Comparison of ENCODE assay signal across 7 mouse cellular contexts in the genomic region with DNA sequence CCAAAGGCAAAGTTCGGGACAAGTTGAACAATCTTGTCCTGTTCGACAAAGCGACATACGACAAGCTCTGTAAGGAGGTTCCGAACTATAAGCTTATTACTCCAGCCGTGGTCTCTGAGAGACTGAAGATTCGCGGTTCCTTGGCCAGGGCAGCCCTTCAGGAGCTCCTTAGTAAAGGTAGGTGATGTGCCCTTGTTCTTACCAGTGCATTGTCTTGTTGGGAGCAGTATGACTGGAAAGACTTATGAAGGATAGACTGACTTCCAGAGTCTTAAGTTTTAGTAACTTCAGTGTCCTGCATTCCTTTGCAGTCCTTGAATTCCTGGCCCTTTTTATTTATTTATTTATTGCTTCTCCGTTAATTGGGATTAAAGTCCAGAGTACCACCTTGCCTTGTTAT. TPM values are rescaled to one million over a fixed set of nuclear protein-coding genes. Genes with fewer than 3 reads are reported as not detected.
DNase-seq lines count a peak whose midpoint lies in the region; ATAC-seq and TF ChIP-seq lines count a peak whose summit lies in the region.
"Not testable (repeated sequence)": the region's sequence is repeated elsewhere in the genome, so short reads cannot be mapped to it uniquely, and the experiment has no call there.

No protein-coding gene starts in this region.

- H3K4me2 ChIP-seq in embryonic facial prominence, embryonic 11.5 days (ENCODE audit: low read depth, low read length), result peak overlapping the region; percentile 57
- peak overlapping the region; percentile 68 for H3K4me2 ChIP-seq in forebrain, embryonic 15.5 days (replicated peaks)
- peak overlapping the region; percentile 75 for H3K4me2 ChIP-seq in heart, postnatal 0 days (ENCODE audit: low read depth, low read length)
- peak overlapping the region; percentile 67 for H3K4me2 ChIP-seq in intestine, postnatal 0 days (replicated peaks; ENCODE audit: low read depth)
- H3K4me2 ChIP-seq in limb, embryonic 15.5 days, result peak overlapping the region; percentile 62
- peak overlapping the region; percentile 56; the same call in 1 of the 2 replicates for H3K4me2 ChIP-seq in lung, postnatal 0 days (replicated peaks; ENCODE audit: low read depth, low read length)
- H3K4me2 ChIP-seq in neural tube, embryonic 11.5 days (ENCODE audit: low read depth), result peak overlapping the region; percentile 38

- not testable (repeated sequence) for H3K4me1 ChIP-seq in embryonic facial prominence, embryonic 11.5 days (ENCODE audit: control insufficient read depth, insufficient read depth, low read length); intestine, postnatal 0 days (replicated peaks; ENCODE audit: control insufficient read depth, insufficient read depth, low read length); lung, postnatal 0 days (ENCODE audit: insufficient read depth, low read depth, low read length); neural tube, embryonic 11.5 days (ENCODE audit: control insufficient read depth, insufficient read depth, low read length)
- peaks cover 26% of the 10 kb centered on the region for H3K4me1 ChIP-seq in forebrain, embryonic 15.5 days
- H3K4me1 ChIP-seq in heart, postnatal 0 days (ENCODE audit: control insufficient read depth, insufficient read depth), result peaks cover 18% of the 10 kb centered on the region
- peaks cover 10% of the 10 kb centered on the region; the same call in 1 of the 2 replicates for H3K4me1 ChIP-seq in limb, embryonic 15.5 days

- H3K27me3 ChIP-seq in embryonic facial prominence, embryonic 11.5 days (ENCODE audit: control insufficient read depth, insufficient read depth, low read length); forebrain, embryonic 15.5 days; heart, postnatal 0 days (ENCODE audit: control insufficient read depth, insufficient read depth, low read length); intestine, postnatal 0 days (replicated peaks; ENCODE audit: control insufficient read depth, insufficient read depth, low read length); limb, embryonic 15.5 days; lung, postnatal 0 days (replicated peaks; ENCODE audit: insufficient read depth, low read length); neural tube, embryonic 11.5 days (ENCODE audit: control insufficient read depth, insufficient read depth, low read length): not testable (repeated sequence)

- not testable (repeated sequence) for H3K36me3 ChIP-seq in embryonic facial prominence, embryonic 11.5 days (replicated peaks; ENCODE audit: control insufficient read depth, insufficient read depth, low read depth, low read length)
- H3K36me3 ChIP-seq in forebrain, embryonic 15.5 days, result peaks cover 68% of the 10 kb centered on the region
- peaks cover 58% of the 10 kb centered on the region for H3K36me3 ChIP-seq in heart, postnatal 0 days (replicated peaks; ENCODE audit: control insufficient read depth, insufficient read depth, low read length)
- H3K36me3 ChIP-seq in intestine, postnatal 0 days (ENCODE audit: control insufficient read depth, insufficient read depth), result peaks cover 52% of the 10 kb centered on the region
- H3K36me3 ChIP-seq in limb, embryonic 15.5 days, result peaks cover 70% of the 10 kb centered on the region
- peaks cover 19% of the 10 kb centered on the region for H3K36me3 ChIP-seq in lung, postnatal 0 days (ENCODE audit: insufficient read depth, low read length)
- H3K36me3 ChIP-seq in neural tube, embryonic 11.5 days (ENCODE audit: control insufficient read depth, insufficient read depth, low read length), result peaks cover 13% of the 10 kb centered on the region

- H3K9me3 ChIP-seq in embryonic facial prominence, embryonic 11.5 days (replicated peaks; ENCODE audit: control insufficient read depth, low read length); forebrain, embryonic 15.5 days; heart, postnatal 0 days (replicated peaks; ENCODE audit: control insufficient read depth, low read length); intestine, postnatal 0 days (ENCODE audit: control insufficient read depth); limb, embryonic 15.5 days; lung, postnatal 0 days (ENCODE audit: low read length); neural tube, embryonic 11.5 days (ENCODE audit: control insufficient read depth, low read length): not testable (repeated sequence)

- DNase-seq in embryonic facial prominence, embryonic 11.5 days (ENCODE audit: low spot score); heart, postnatal 0 days (ENCODE audit: low spot score); lung, postnatal 0 days (ENCODE audit: low spot score); neural tube, embryonic 11.5 days (ENCODE audit: low spot score): not testable (repeated sequence)

- H3K27ac ChIP-seq in embryonic facial prominence, embryonic 11.5 days (replicated peaks; ENCODE audit: low read depth, low read length); forebrain, embryonic 15.5 days (replicated peaks); heart, postnatal 0 days (ENCODE audit: low read depth); intestine, postnatal 0 days (ENCODE audit: low read depth, low read length); limb, embryonic 15.5 days; lung, postnatal 0 days (ENCODE audit: low read length); neural tube, embryonic 11.5 days (ENCODE audit: low read depth, low read length): not testable (repeated sequence)

- TF ChIP-seq EP300 in heart, postnatal 0 days (IDR thresholded peaks at IDR 0.05; ENCODE audit: low read depth); lung, postnatal 0 days (IDR thresholded peaks at IDR 0.05): not testable (repeated sequence)

- WGBS in embryonic facial prominence, embryonic 11.5 days, result 80% methylated on average over 9 of the region's 9 CpGs
- WGBS in forebrain, embryonic 15.5 days, result 80% methylated on average over 9 of the region's 9 CpGs
- WGBS in heart, postnatal 0 days, result 75% methylated on average over 9 of the region's 9 CpGs
- WGBS in intestine, postnatal 0 days, result 73% methylated on average over 9 of the region's 9 CpGs
- WGBS in limb, embryonic 15.5 days, result 77% methylated on average over 9 of the region's 9 CpGs
- WGBS in lung, postnatal 0 days, result 76% methylated on average over 9 of the region's 9 CpGs
- WGBS in neural tube, embryonic 11.5 days, result 83% methylated on average over 9 of the region's 9 CpGs

- not testable (repeated sequence) for H3K9ac ChIP-seq in embryonic facial prominence, embryonic 11.5 days (replicated peaks; ENCODE audit: low read length); forebrain, embryonic 15.5 days (replicated peaks); heart, postnatal 0 days (replicated peaks; ENCODE audit: low read depth, low read length); limb, embryonic 15.5 days
- peak overlapping the region; percentile 71; the same call in 1 of the 2 replicates for H3K9ac ChIP-seq in intestine, postnatal 0 days (ENCODE audit: low read depth, low read length)
- H3K9ac ChIP-seq in lung, postnatal 0 days (replicated peaks; ENCODE audit: low read depth), result peak overlapping the region; percentile 89; the same call in 1 of the 2 replicates
- H3K9ac ChIP-seq in neural tube, embryonic 11.5 days (ENCODE audit: low read length), result 0 out of 2 replicates have a peak overlapping the region, but pooled peaks have one; percentile 88

- TF ChIP-seq CTCF in heart, postnatal 0 days (IDR thresholded peaks at IDR 0.05; ENCODE audit: low read depth); intestine, postnatal 0 days (IDR thresholded peaks at IDR 0.05; ENCODE audit: low read depth); lung, postnatal 0 days (IDR thresholded peaks at IDR 0.05): not testable (repeated sequence)

- H3K4me3 ChIP-seq in embryonic facial prominence, embryonic 11.5 days (ENCODE audit: low read depth, low read length), result peak overlapping the region; percentile 88
- peak overlapping the region; percentile 83 for H3K4me3 ChIP-seq in forebrain, embryonic 15.5 days
- peak overlapping the region; percentile 77 for H3K4me3 ChIP-seq in heart, postnatal 0 days (ENCODE audit: low read depth, low read length)
- peak overlapping the region; percentile 87; the same call in 1 of the 2 replicates for H3K4me3 ChIP-seq in intestine, postnatal 0 days (ENCODE audit: low read depth, low read length)
- peak overlapping the region; percentile 87 for H3K4me3 ChIP-seq in limb, embryonic 15.5 days
- not testable (repeated sequence) for H3K4me3 ChIP-seq in lung, postnatal 0 days (ENCODE audit: low read depth, low read length)
- H3K4me3 ChIP-seq in neural tube, embryonic 11.5 days (ENCODE audit: low read depth, low read length), result peak overlapping the region; percentile 91

- ATAC-seq in embryonic facial prominence, embryonic 11.5 days (replicated peaks; ENCODE audit: insufficient number of reproducible peaks, low FRiP score, low TSS enrichment, low read depth); forebrain, embryonic 15.5 days (replicated peaks); heart, postnatal 0 days (ENCODE audit: insufficient read depth, low read depth); intestine, postnatal 0 days; limb, embryonic 15.5 days (ENCODE audit: insufficient number of reproducible peaks, low FRiP score, low TSS enrichment, low read depth); lung, postnatal 0 days; neural tube, embryonic 11.5 days (ENCODE audit: insufficient read depth, low FRiP score, low TSS enrichment): not testable (repeated sequence)

RNA-seq across cellular contexts. Expression of gene Trappc4, which starts 1.3 kb away (rescaled TPM):
- polyA plus RNA-seq in embryonic facial prominence, embryonic 11.5 days (2014; fragmentation: Nextera tagmentation; extraction: Ambion mirVana), result 166 and 175 TPM in 2 replicates
- polyA plus RNA-seq in forebrain, embryonic 15.5 days (2015; fragmentation: Nextera tagmentation; extraction: Ambion mirVana), result 320 and 321 TPM in 2 replicates
- total RNA-seq in heart, postnatal 0 days (2014; rRNA removed; ENCODE audit: low replicate concordance), result 30.8 and 58.4 TPM in 2 replicates
- 72.5 and 79.0 TPM in 2 replicates for polyA plus RNA-seq in heart, postnatal 0 days (2015; fragmentation: Nextera tagmentation; extraction: Ambion mirVana)
- 138 and 142 TPM in 2 replicates for polyA plus RNA-seq in intestine, postnatal 0 days (2015; fragmentation: Nextera tagmentation; extraction: Ambion mirVana)
- 132 and 140 TPM in 2 replicates for polyA plus RNA-seq in limb, embryonic 15.5 days (2015; fragmentation: Nextera tagmentation; extraction: Ambion mirVana)
- 133 and 136 TPM in 2 replicates for polyA plus RNA-seq in lung, postnatal 0 days (2015; fragmentation: Nextera tagmentation; extraction: Ambion mirVana)
- 204 and 214 TPM in 2 replicates for polyA plus RNA-seq in neural tube, embryonic 11.5 days (2014; fragmentation: Nextera tagmentation; extraction: Ambion mirVana)

RNA-seq across cellular contexts. Expression of gene Rps25, which starts 1.8 kb away (rescaled TPM):
- 2,044 and 2,103 TPM in 2 replicates for polyA plus RNA-seq in embryonic facial prominence, embryonic 11.5 days (2014; fragmentation: Nextera tagmentation; extraction: Ambion mirVana)
- 1,070 and 1,143 TPM in 2 replicates for polyA plus RNA-seq in forebrain, embryonic 15.5 days (2015; fragmentation: Nextera tagmentation; extraction: Ambion mirVana)
- 302 and 464 TPM in 2 replicates for total RNA-seq in heart, postnatal 0 days (2014; rRNA removed; ENCODE audit: low replicate concordance)
- polyA plus RNA-seq in heart, postnatal 0 days (2015; fragmentation: Nextera tagmentation; extraction: Ambion mirVana), result 1,421 and 1,578 TPM in 2 replicates
- polyA plus RNA-seq in intestine, postnatal 0 days (2015; fragmentation: Nextera tagmentation; extraction: Ambion mirVana), result 1,434 and 1,542 TPM in 2 replicates
- 1,592 and 1,878 TPM in 2 replicates for polyA plus RNA-seq in limb, embryonic 15.5 days (2015; fragmentation: Nextera tagmentation; extraction: Ambion mirVana)
- polyA plus RNA-seq in lung, postnatal 0 days (2015; fragmentation: Nextera tagmentation; extraction: Ambion mirVana), result 1,758 and 2,031 TPM in 2 replicates
- polyA plus RNA-seq in neural tube, embryonic 11.5 days (2014; fragmentation: Nextera tagmentation; extraction: Ambion mirVana), result 1,766 and 1,857 TPM in 2 replicates

RNA-seq across cellular contexts. Expression of gene Ccdc84, which starts 9.7 kb away (rescaled TPM):
- 20.3 and 27.6 TPM in 2 replicates for polyA plus RNA-seq in embryonic facial prominence, embryonic 11.5 days (2014; fragmentation: Nextera tagmentation; extraction: Ambion mirVana)
- 34.6 and 35.1 TPM in 2 replicates for polyA plus RNA-seq in forebrain, embryonic 15.5 days (2015; fragmentation: Nextera tagmentation; extraction: Ambion mirVana)
- total RNA-seq in heart, postnatal 0 days (2014; rRNA removed; ENCODE audit: low replicate concordance), result 13.7 and 45.1 TPM in 2 replicates
- polyA plus RNA-seq in heart, postnatal 0 days (2015; fragmentation: Nextera tagmentation; extraction: Ambion mirVana), result 17.2 and 17.7 TPM in 2 replicates
- 14.7 and 19.7 TPM in 2 replicates for polyA plus RNA-seq in intestine, postnatal 0 days (2015; fragmentation: Nextera tagmentation; extraction: Ambion mirVana)
- polyA plus RNA-seq in limb, embryonic 15.5 days (2015; fragmentation: Nextera tagmentation; extraction: Ambion mirVana), result 24.3 and 26.0 TPM in 2 replicates
- 24.2 and 24.5 TPM in 2 replicates for polyA plus RNA-seq in lung, postnatal 0 days (2015; fragmentation: Nextera tagmentation; extraction: Ambion mirVana)
- polyA plus RNA-seq in neural tube, embryonic 11.5 days (2014; fragmentation: Nextera tagmentation; extraction: Ambion mirVana), result 20.9 and 21.8 TPM in 2 replicates

RNA-seq across cellular contexts. Expression of gene Slc37a4, which starts 12.0 kb away (rescaled TPM):
- 10.8 and 15.5 TPM in 2 replicates for polyA plus RNA-seq in embryonic facial prominence, embryonic 11.5 days (2014; fragmentation: Nextera tagmentation; extraction: Ambion mirVana)
- polyA plus RNA-seq in forebrain, embryonic 15.5 days (2015; fragmentation: Nextera tagmentation; extraction: Ambion mirVana), result 36.1 and 37.4 TPM in 2 replicates
- total RNA-seq in heart, postnatal 0 days (2014; rRNA removed; ENCODE audit: low replicate concordance), result 83.8 and 97.2 TPM in 2 replicates
- 32.2 and 35.1 TPM in 2 replicates for polyA plus RNA-seq in heart, postnatal 0 days (2015; fragmentation: Nextera tagmentation; extraction: Ambion mirVana)
- 150 and 160 TPM in 2 replicates for polyA plus RNA-seq in intestine, postnatal 0 days (2015; fragmentation: Nextera tagmentation; extraction: Ambion mirVana)
- 16.2 and 18.3 TPM in 2 replicates for polyA plus RNA-seq in limb, embryonic 15.5 days (2015; fragmentation: Nextera tagmentation; extraction: Ambion mirVana)
- polyA plus RNA-seq in lung, postnatal 0 days (2015; fragmentation: Nextera tagmentation; extraction: Ambion mirVana), result 14.7 and 17.7 TPM in 2 replicates
- polyA plus RNA-seq in neural tube, embryonic 11.5 days (2014; fragmentation: Nextera tagmentation; extraction: Ambion mirVana), result 26.8 and 31.8 TPM in 2 replicates

RNA-seq across cellular contexts. Expression of gene Hyou1, which starts 29.4 kb away (rescaled TPM):
- polyA plus RNA-seq in embryonic facial prominence, embryonic 11.5 days (2014; fragmentation: Nextera tagmentation; extraction: Ambion mirVana), result 29.2 and 31.3 TPM in 2 replicates
- 21.6 and 22.0 TPM in 2 replicates for polyA plus RNA-seq in forebrain, embryonic 15.5 days (2015; fragmentation: Nextera tagmentation; extraction: Ambion mirVana)
- total RNA-seq in heart, postnatal 0 days (2014; rRNA removed; ENCODE audit: low replicate concordance), result 35.5 and 37.8 TPM in 2 replicates
- polyA plus RNA-seq in heart, postnatal 0 days (2015; fragmentation: Nextera tagmentation; extraction: Ambion mirVana), result 5.4 and 5.9 TPM in 2 replicates
- polyA plus RNA-seq in intestine, postnatal 0 days (2015; fragmentation: Nextera tagmentation; extraction: Ambion mirVana), result 10.5 and 11.1 TPM in 2 replicates
- polyA plus RNA-seq in limb, embryonic 15.5 days (2015; fragmentation: Nextera tagmentation; extraction: Ambion mirVana), result 27.5 and 32.5 TPM in 2 replicates
- 11.1 and 11.4 TPM in 2 replicates for polyA plus RNA-seq in lung, postnatal 0 days (2015; fragmentation: Nextera tagmentation; extraction: Ambion mirVana)
- polyA plus RNA-seq in neural tube, embryonic 11.5 days (2014; fragmentation: Nextera tagmentation; extraction: Ambion mirVana), result 36.7 and 38.8 TPM in 2 replicates
